ENCODE assay signal across 8 mouse cellular contexts in the genomic region with DNA sequence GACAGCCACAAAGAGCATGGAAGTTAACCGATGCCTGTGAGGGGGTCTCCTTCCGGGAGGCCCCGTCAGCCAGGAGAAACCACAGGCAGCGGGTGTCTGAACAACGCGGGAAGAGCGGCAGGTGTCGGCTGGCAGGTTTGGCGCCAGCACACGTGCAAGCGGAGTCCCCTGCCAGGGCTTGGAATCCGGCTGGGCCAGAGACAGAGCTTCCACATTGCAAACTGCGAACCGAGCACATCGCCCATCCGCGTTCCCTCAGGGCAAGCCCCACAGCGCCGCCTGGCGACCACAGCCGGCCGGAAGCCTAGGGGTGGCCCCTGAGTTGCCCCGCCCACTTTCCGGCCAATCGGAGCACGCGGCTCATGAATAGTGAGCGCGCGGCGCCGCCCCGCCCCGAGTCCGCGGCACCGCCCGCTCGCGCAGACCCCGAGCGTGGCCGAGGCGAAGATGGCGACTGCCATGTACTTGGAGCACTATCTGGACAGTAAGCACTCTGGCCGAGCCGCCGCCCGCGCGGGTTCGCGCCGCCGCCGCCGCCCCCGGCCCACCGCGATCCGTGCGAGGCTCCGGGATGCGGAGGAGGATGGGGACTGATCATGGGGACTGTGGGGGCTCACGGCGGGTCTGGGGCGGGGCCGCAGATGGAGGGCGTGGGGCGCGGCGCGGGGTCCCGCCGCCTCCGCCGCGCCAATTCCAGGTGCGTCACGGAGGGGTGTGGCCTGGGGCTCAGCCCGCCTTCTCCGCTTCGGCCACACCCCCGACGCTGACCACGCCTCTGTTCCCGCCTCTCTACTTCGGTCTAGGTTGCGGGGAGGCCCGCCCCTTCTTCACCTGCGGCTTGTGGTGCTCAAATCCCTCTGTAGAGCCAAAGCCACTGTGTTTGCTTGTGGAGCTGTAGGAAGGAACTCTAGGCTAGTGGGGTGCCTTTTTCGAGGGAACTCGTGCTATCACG. TPM values are rescaled to one million over a fixed set of nuclear protein-coding genes. Genes with fewer than 3 reads are reported as not detected.
DNase-seq lines count a peak whose midpoint lies in the region; ATAC-seq and TF ChIP-seq lines count a peak whose summit lies in the region.

A gene (plus strand): TSS at position 410 of the 952 bp plus-strand sequence.

- peaks cover 20% of the 10 kb centered on the region for H3K36me3 ChIP-seq in hindbrain, postnatal 0 days (ENCODE audit: insufficient read depth, low read length)

- WGBS in hindbrain, postnatal 0 days: under 1% methylated on average over 93 of the region's 94 CpGs

- H3K4me3 ChIP-seq in hindbrain, postnatal 0 days (ENCODE audit: low read length): peak within 1 kb of the TSS; percentile 81
- peak within 1 kb of the TSS; percentile 57 for H3K4me3 ChIP-seq in left cerebral cortex, adult 2 months

- intact Hi-C loops in left cerebral cortex, adult 2 months (cut with DNase I): loop anchor here (2.0 to 5.0 kb wide), 3 partner anchors 49 to 292 kb away; a partner anchor contains a TSS

- peak; percentile 99 for DNase-seq in T-cell, adult 2 months (ENCODE audit: low spot score)
- DNase-seq in cerebellum, postnatal 36 days: peak; percentile 100
- DNase-seq in gastrocnemius, adult 18-20 months (ENCODE audit: low spot score): peak; percentile 100
- peak; percentile 99 for DNase-seq in hindbrain, postnatal 0 days (ENCODE audit: low spot score)
- DNase-seq in left cerebral cortex, adult 2 months (ENCODE audit: extremely low spot score in 1 of 2, low spot score in 2 of 2): peak; percentile 100
- peak; percentile 100 for DNase-seq in right cerebral cortex, adult 2 months (ENCODE audit: low spot score in 2 of 2)
- DNase-seq in urinary bladder, postnatal 14 days (ENCODE audit: low spot score): peak; percentile 100

- peak; percentile 95 for ATAC-seq in hindbrain, postnatal 0 days
- ATAC-seq in megakaryocyte, adult 5-6 weeks (ENCODE audit: poor library complexity, severe bottlenecking): peak; percentile 77

- peak within 1 kb of the TSS; percentile 98 for H3K27ac ChIP-seq in hindbrain, postnatal 0 days
- H3K27ac ChIP-seq in left cerebral cortex, adult 2 months: peak within 1 kb of the TSS; percentile 94

- peak within 1 kb of the TSS; percentile 88 for H3K4me2 ChIP-seq in hindbrain, postnatal 0 days (ENCODE audit: low read depth, low read length)

- H3K9ac ChIP-seq in hindbrain, postnatal 0 days (replicated peaks; ENCODE audit: low read length): peak within 1 kb of the TSS; percentile 85

- TF ChIP-seq CTCF in hindbrain, postnatal 0 days (IDR thresholded peaks at IDR 0.05; ENCODE audit: low read depth): peak; percentile 91
- peak; percentile 99 for TF ChIP-seq CTCF in left cerebral cortex, adult 2 months (IDR thresholded peaks at IDR 0.05)

- H3K4me1 ChIP-seq in hindbrain, postnatal 0 days (ENCODE audit: insufficient read depth, low read length): peaks cover 13% of the 10 kb centered on the region; the same call in 1 of the 2 replicates

- no peaks in the 10 kb centered on the region for H3K9me3 ChIP-seq in hindbrain, postnatal 0 days (ENCODE audit: low read length)

- H3K27me3 ChIP-seq in hindbrain, postnatal 0 days (ENCODE audit: insufficient read depth, low read length): no peaks in the 10 kb centered on the region

RNA-seq across cellular contexts. Expression of the gene that starts here (rescaled TPM):
- total RNA-seq in gastrocnemius, adult 18-20 months (2021): 1 to 10 TPM; 4.5 to 5.1 TPM
- total RNA-seq in hindbrain, postnatal 0 days (2014; rRNA removed): 9.4 and 9.9 TPM in 2 replicates
- 7.0 and 7.1 TPM in 2 replicates for polyA plus RNA-seq in hindbrain, postnatal 0 days (2015; fragmentation: Nextera tagmentation; extraction: Ambion mirVana)
- total RNA-seq in left cerebral cortex, adult 2 months (2021): 10 to 100 TPM; 12.8 to 15.2 TPM
- 8.3 and 11.1 TPM in 2 replicates for total RNA-seq in megakaryocyte, adult 5-6 weeks (2015)
- 22.1 and 26.3 TPM in 2 replicates for total RNA-seq in megakaryocyte, adult 5-6 weeks (2017)

Comparison
In these comparisons a context has a peak if more than half of its experiments do, and no peak if none do; other contexts are left out.
1. Peak in every context shown above with its lines: DNase-seq, ATAC-seq, H3K4me3 ChIP-seq and H3K27ac ChIP-seq.